In genomic region chr11:77606469-77606834, GRCm38 (mm10) we compare ENCODE assay signal across 8 mouse cellular contexts. TPM values are rescaled to one million over a fixed set of nuclear protein-coding genes. Genes with fewer than 3 reads are reported as not detected.
DNase-seq lines count a peak whose midpoint lies in the region; ATAC-seq and TF ChIP-seq lines count a peak whose summit lies in the region.

No protein-coding gene starts in this region.

- peak overlapping the region; percentile 91; the same call in 1 of the 2 replicates for H3K27ac ChIP-seq in left cerebral cortex, adult 2 months
- no peak overlapping the region for H3K27ac ChIP-seq in cortical plate, adult 2 months (ENCODE audit: insufficient read depth, low read length)
- H3K27ac ChIP-seq in hindbrain, embryonic 13.5 days: peak overlapping the region; percentile 98
- peak overlapping the region; percentile 98 for H3K27ac ChIP-seq in midbrain, embryonic 13.5 days

- ATAC-seq in hindbrain, embryonic 13.5 days (ENCODE audit: low FRiP score): 0 out of 2 replicates have a peak, but pooled peaks have one; percentile 21
- no peak; the same call in 1 of the 2 replicates for ATAC-seq in midbrain, embryonic 13.5 days
- ATAC-seq in granulocyte monocyte progenitor cell, adult 5-6 weeks (replicated peaks; ENCODE audit: poor library complexity, severe bottlenecking): no peak

- no peaks in the 10 kb centered on the region for H3K9me3 ChIP-seq in hindbrain, embryonic 13.5 days
- H3K9me3 ChIP-seq in midbrain, embryonic 13.5 days: no peaks in the 10 kb centered on the region

- H3K4me1 ChIP-seq in cortical plate, adult 2 months (ENCODE audit: control insufficient read depth, insufficient read depth, low read length): peaks cover 2% of the 10 kb centered on the region; the same call in 1 of the 2 replicates
- H3K4me1 ChIP-seq in hindbrain, embryonic 13.5 days (replicated peaks): peaks cover 35% of the 10 kb centered on the region
- peaks cover 37% of the 10 kb centered on the region for H3K4me1 ChIP-seq in midbrain, embryonic 13.5 days (replicated peaks)

- H3K9ac ChIP-seq in hindbrain, embryonic 13.5 days: peak overlapping the region; percentile 99
- peak overlapping the region; percentile 99 for H3K9ac ChIP-seq in midbrain, embryonic 13.5 days (replicated peaks)

- TF ChIP-seq POLR2A in cortical plate, adult 2 months (IDR thresholded peaks at IDR 0.05; ENCODE audit: extremely low read depth, insufficient read depth, low read length): no peak

- DNase-seq in left cerebral cortex, adult 2 months (ENCODE audit: extremely low spot score in 1 of 2, low spot score in 2 of 2): no peak
- no peak for DNase-seq in left cerebral cortex, adult 8-10 months (ENCODE audit: low spot score in 2 of 2)
- no peak for DNase-seq in cerebellum, adult 18-20 months
- no peak for DNase-seq in left cerebral cortex, adult 11 months (ENCODE audit: low spot score)

- H3K4me3 ChIP-seq in left cerebral cortex, adult 2 months: peak overlapping the region; percentile 96
- H3K4me3 ChIP-seq in cortical plate, adult 2 months (ENCODE audit: insufficient read depth, low read length): peak overlapping the region; percentile 77
- H3K4me3 ChIP-seq in hindbrain, embryonic 13.5 days: peak overlapping the region; percentile 99
- peak overlapping the region; percentile 99 for H3K4me3 ChIP-seq in midbrain, embryonic 13.5 days (replicated peaks)

- H3K27me3 ChIP-seq in hindbrain, embryonic 13.5 days: no peaks in the 10 kb centered on the region
- no peaks in the 10 kb centered on the region for H3K27me3 ChIP-seq in midbrain, embryonic 13.5 days

- intact Hi-C loops in left cerebral cortex, adult 2 months (cut with DNase I): loop anchor here (5.0 kb wide), 1 partner anchor 114 kb away; the partner anchor contains the start of gene Git1

- H3K36me3 ChIP-seq in hindbrain, embryonic 13.5 days: no peaks in the 10 kb centered on the region
- H3K36me3 ChIP-seq in midbrain, embryonic 13.5 days: no peaks in the 10 kb centered on the region

- TF ChIP-seq CTCF in left cerebral cortex, adult 2 months (IDR thresholded peaks at IDR 0.05): no peak
- TF ChIP-seq CTCF in cortical plate, adult 2 months (IDR thresholded peaks at IDR 0.05; ENCODE audit: extremely low read depth, insufficient read depth, low read length): no peak

- H3K4me2 ChIP-seq in hindbrain, embryonic 13.5 days: peak overlapping the region; percentile 82
- H3K4me2 ChIP-seq in midbrain, embryonic 13.5 days (replicated peaks): peak overlapping the region; percentile 73

- WGBS in hindbrain, embryonic 13.5 days: 7% methylated on average over 6 of the region's 6 CpGs
- WGBS in midbrain, embryonic 13.5 days: 5% methylated on average over 6 of the region's 6 CpGs

RNA-seq across cellular contexts. Expression of gene Taok1, which starts 1.2 kb away (rescaled TPM):
- 100 to 1,000 TPM; 105 TPM for total RNA-seq in left cerebral cortex, adult 2 months (2021)
- 100 to 1,000 TPM in 2 of 4 experiments, 10 to 100 TPM in 2; 92.7 to 112 (median 102) TPM for total RNA-seq in left cerebral cortex, adult 8-10 months (2022)
- 29.7 and 29.9 TPM in 2 replicates for polyA plus RNA-seq in cortical plate, adult 2 months (2012; rRNA removed)
- polyA plus RNA-seq in hindbrain, embryonic 13.5 days (2015; fragmentation: Nextera tagmentation; extraction: Ambion mirVana): 23.2 and 23.7 TPM in 2 replicates
- 23.9 and 27.1 TPM in 2 replicates for polyA plus RNA-seq in midbrain, embryonic 13.5 days (2015; fragmentation: Nextera tagmentation; extraction: Ambion mirVana)
- 22.9 and 23.6 TPM in 2 replicates for total RNA-seq in granulocyte monocyte progenitor cell, adult 5-6 weeks (2014; fragmentation: Nextera tagmentation)
- total RNA-seq in granulocyte monocyte progenitor cell, adult 5-6 weeks (2017): 30.2 and 36.7 TPM in 2 replicates
